Mouse (Mus musculus) liver, embryonic 16.5 days (tissue): ENCODE data around the gene Olfr510. TPM values are rescaled to one million over a fixed set of nuclear protein-coding genes. Genes with fewer than 3 reads are reported as not detected.

Experiments
- polyA plus RNA-seq: library from polyadenylated mRNA; unstranded; fragments of >200 nt; fragmentation: Nextera tagmentation; extraction: Ambion mirVana; gene quantifications from 2 replicates; pipeline ENCODE4 v1.2.1, GENCODE M21; 2015

Gene Olfr510
- polyA plus RNA-seq, 1 experiment from 2014 or later: not detected

Other genes starting within 250 kb of the Olfr510 start
- gene Olfr497, start 246.0 kb upstream of the Olfr510 start, polyA plus RNA-seq: not detected in 2 replicates
- not detected in 2 replicates for gene Olfr498, start 201.1 kb upstream of the Olfr510 start, polyA plus RNA-seq
- gene Olfr502, start 141.4 kb upstream of the Olfr510 start, polyA plus RNA-seq: not detected in 2 replicates
- not detected in 2 replicates for gene Olfr503, start 121.9 kb upstream of the Olfr510 start, polyA plus RNA-seq
- not detected in 2 replicates for gene Olfr504, start 100.6 kb upstream of the Olfr510 start, polyA plus RNA-seq
- gene Olfr506, start 55.6 kb upstream of the Olfr510 start, polyA plus RNA-seq: not detected in 2 replicates
- gene Olfr507, start 44.6 kb upstream of the Olfr510 start, polyA plus RNA-seq: not detected in 2 replicates
- gene Olfr508, start 36.4 kb upstream of the Olfr510 start, polyA plus RNA-seq: not detected in 2 replicates
- gene Olfr509, start 14.5 kb upstream of the Olfr510 start, polyA plus RNA-seq: not detected in 2 replicates
- gene Olfr512, start 46.9 kb downstream of the Olfr510 start, polyA plus RNA-seq: not detected in 2 replicates
- gene Olfr513, start 84.6 kb downstream of the Olfr510 start, polyA plus RNA-seq: not detected in 2 replicates
- not detected in 2 replicates for gene Olfr514, start 159.6 kb downstream of the Olfr510 start, polyA plus RNA-seq
- gene Olfr516, start 184.1 kb downstream of the Olfr510 start, polyA plus RNA-seq: not detected in 2 replicates
- gene Olfr517, start 206.0 kb downstream of the Olfr510 start, polyA plus RNA-seq: not detected in 2 replicates
- gene Olfr518, start 218.6 kb downstream of the Olfr510 start, polyA plus RNA-seq: not detected in 2 replicates
- gene Olfr519, start 228.0 kb downstream of the Olfr510 start, polyA plus RNA-seq: not detected in 2 replicates